Mouse (Mus musculus): ENCODE results near the gene Abtb2. TPM values are rescaled to one million over a fixed set of nuclear protein-coding genes. Genes with fewer than 3 reads are reported as not detected.

Abtb2 gene
- polyA plus RNA-seq, 1 experiment from 2014 or later: 13.1 TPM

DNA sequence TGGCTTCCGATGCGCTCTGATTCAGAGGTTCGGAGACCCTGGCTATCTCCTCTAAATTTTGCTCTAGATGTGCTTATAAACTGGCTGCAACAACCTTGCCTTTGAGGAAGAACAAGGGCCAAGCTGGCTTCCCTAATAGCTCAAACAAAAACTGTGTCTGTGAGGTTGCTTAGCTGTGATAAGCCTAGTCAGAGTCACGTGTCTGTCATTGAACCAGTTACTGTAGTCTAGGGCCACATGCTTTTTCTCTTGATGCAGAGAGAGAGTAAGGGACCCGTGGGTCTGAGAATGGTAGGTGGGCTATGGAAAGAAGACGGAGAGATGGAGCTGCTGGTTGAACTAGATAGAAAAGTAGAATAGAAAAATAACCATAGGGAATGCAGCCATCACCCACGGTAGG, 24.5 kb downstream of the Abtb2 start:
- WGBS: 92% methylated on average over 7 of the region's 7 CpGs
- DNase-seq (ENCODE audit: low spot score): no peak
- Histone ChIP-seq H3K27ac (replicated peaks) (no peak overlapping the region), H3K4me1 (peaks cover 50% of the 10 kb centered on the region), H3K9me3 (no peaks in the 10 kb centered on the region), H3K36me3 (replicated peaks) (no peaks in the 10 kb centered on the region), H3K4me3 (no peak overlapping the region), H3K27me3 (replicated peaks; ENCODE audit: low read depth, poor library complexity, severe bottlenecking) (no peaks in the 10 kb centered on the region)

GRCm38 (mm10) chr2:103591742-103592590, 25.9 kb downstream of the Abtb2 start:
- Histone ChIP-seq H3K9me3 (no peaks in the 10 kb centered on the region), H3K27me3 (replicated peaks; ENCODE audit: low read depth, poor library complexity, severe bottlenecking) (no peaks in the 10 kb centered on the region), H3K4me1 (peaks cover 49% of the 10 kb centered on the region), H3K36me3 (replicated peaks) (no peaks in the 10 kb centered on the region), H3K27ac (replicated peaks) (peak overlapping the region; percentile 65), H3K4me3 (no peak overlapping the region)
- no peak for DNase-seq (ENCODE audit: low spot score)
- 43% methylated on average over 9 of the region's 9 CpGs for WGBS

DNA sequence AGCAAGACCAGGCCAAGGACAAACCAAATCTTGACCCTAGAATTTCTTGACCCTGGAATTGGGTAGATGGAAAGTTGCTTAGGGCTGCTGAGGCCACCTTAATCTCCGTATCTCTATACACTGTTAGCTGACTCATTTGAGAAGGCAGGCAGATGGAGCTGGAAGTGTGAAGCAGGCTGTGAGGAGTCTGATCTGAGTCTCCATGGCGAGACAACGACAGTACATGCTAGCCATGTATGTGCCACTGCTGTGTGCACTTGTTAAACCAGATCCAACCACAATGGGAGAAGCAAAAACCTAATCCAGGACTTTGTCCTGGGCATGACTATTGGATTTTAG, 26.4 kb downstream of the Abtb2 start:
- 80% methylated on average over 3 of the region's 3 CpGs for WGBS
- Histone ChIP-seq H3K27me3 (replicated peaks; ENCODE audit: low read depth, poor library complexity, severe bottlenecking) (no peaks in the 10 kb centered on the region), H3K36me3 (replicated peaks) (no peaks in the 10 kb centered on the region), H3K9me3 (no peaks in the 10 kb centered on the region), H3K27ac (replicated peaks) (peak overlapping the region; percentile 65), H3K4me1 (peaks cover 55% of the 10 kb centered on the region), H3K4me3 (no peak overlapping the region)
- DNase-seq (ENCODE audit: low spot score): no peak

GRCm38 (mm10) chr2:103594592-103595011, 28.5 kb downstream of the Abtb2 start:
- no peaks in the 10 kb centered on the region for H3K27me3 ChIP-seq (replicated peaks; ENCODE audit: low read depth, poor library complexity, severe bottlenecking)
- H3K4me3 ChIP-seq: no peak overlapping the region
- H3K9me3 ChIP-seq: no peaks in the 10 kb centered on the region
- 55% methylated on average over 6 of the region's 6 CpGs for WGBS
- no peak for DNase-seq (ENCODE audit: low spot score)
- H3K4me1 ChIP-seq: peaks cover 63% of the 10 kb centered on the region
- H3K27ac ChIP-seq (replicated peaks): peak overlapping the region; percentile 67
- no peaks in the 10 kb centered on the region for H3K36me3 ChIP-seq (replicated peaks)

DNA sequence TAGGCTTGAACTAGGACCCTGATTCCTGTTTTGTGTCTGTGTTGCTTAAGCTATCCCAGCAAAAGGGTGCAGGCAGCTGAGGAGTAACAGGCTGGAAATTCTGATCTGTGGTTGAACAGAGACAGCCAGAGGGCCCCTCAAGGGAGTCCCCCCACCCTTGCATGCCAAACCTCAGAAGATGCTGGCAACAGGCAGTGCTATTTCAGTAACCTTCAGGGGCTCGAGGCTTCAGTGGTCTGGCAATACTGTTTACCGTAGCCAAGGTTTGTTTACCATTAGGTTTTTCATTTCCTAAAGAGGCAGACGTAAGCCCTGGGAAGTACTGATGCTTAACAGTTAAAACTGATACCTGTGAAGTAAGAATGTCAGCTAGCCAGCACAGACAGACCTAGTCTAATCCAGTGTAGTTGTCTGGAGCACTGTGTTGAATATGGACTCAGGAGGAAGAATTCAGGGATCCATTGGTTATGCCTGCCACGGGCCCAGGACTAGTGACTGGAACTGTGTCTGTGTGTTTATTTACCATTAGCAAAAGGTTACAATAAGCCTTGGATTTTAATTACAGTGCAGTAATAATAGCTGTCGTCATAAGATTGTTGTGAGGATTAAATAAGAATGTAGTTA, 29.0 kb downstream of the Abtb2 start:
- Histone ChIP-seq H3K36me3 (replicated peaks) (no peaks in the 10 kb centered on the region), H3K4me1 (peaks cover 69% of the 10 kb centered on the region), H3K27me3 (replicated peaks; ENCODE audit: low read depth, poor library complexity, severe bottlenecking) (no peaks in the 10 kb centered on the region), H3K9me3 (no peaks in the 10 kb centered on the region), H3K27ac (replicated peaks) (peak overlapping the region; percentile 67), H3K4me3 (no peak overlapping the region)
- DNase-seq (ENCODE audit: low spot score): no peak
- WGBS: 57% methylated on average over 5 of the region's 5 CpGs

DNA sequence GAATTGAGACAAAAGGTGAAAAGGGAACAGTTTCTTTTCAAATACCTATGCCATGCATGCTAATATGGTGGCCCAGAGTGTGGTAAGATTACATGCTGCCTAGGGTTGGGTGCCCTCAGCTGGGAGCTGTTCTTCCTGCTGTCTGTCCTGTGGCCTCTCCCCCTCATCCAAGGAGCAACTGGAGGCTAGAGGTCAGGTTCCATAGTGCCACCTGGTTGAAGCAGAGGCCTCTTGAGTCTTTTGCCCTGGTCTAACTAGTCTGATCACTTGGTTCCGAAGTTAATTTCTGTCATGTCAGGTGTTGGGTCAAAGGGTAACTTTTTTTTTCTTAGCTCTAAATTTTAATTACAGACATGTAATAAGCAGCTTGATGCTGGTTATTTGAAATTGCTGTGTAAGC, 33.2 kb downstream of the Abtb2 start:
- H3K36me3 ChIP-seq (replicated peaks): no peaks in the 10 kb centered on the region
- H3K9me3 ChIP-seq: no peaks in the 10 kb centered on the region
- no peak for DNase-seq (ENCODE audit: low spot score)
- no peaks in the 10 kb centered on the region for H3K27me3 ChIP-seq (replicated peaks; ENCODE audit: low read depth, poor library complexity, severe bottlenecking)
- peaks cover 80% of the 10 kb centered on the region for H3K4me1 ChIP-seq
- no peak overlapping the region for H3K27ac ChIP-seq (replicated peaks)
- H3K4me3 ChIP-seq: no peak overlapping the region
- WGBS: 65% methylated on average over 1 of the region's 1 CpGs

DNA sequence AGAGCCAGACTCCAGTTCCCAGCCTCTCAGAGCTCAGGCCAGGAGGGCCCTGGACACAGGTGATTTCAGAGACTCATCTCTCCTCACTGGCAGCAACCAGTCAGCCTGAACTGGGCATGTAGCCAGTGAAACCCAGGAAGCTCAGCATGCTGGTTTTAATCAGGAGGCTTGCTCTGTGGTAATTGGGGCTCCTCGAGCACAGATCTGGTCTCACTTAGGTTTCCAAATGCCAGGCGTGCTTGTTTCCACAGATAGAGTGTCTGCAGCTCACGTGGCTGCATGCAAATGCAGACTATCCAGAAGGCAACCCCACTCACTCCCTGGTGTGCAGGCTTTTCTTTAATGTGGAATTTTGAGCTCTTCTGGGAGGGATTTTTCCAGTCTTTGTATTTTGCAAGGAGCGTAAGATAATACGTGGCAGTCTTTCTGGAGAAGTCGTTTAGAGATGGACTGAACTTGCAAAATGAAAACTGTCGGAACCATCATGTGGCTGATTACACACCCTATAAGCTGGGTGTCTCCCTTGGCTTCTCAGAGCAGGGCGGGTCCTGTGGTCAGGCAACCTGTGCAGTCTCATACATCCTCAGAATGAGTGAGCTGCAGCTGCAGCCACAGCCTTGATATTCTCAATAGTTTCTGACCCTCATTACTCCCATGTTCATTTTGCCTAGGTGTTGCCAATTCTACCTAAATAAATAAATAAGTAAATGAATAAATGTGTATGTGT, 34.2 kb downstream of the Abtb2 start:
- DNase-seq (ENCODE audit: low spot score): peak; percentile 74
- H3K27ac ChIP-seq (replicated peaks): peak overlapping the region; percentile 75
- peaks cover 70% of the 10 kb centered on the region for H3K4me1 ChIP-seq
- H3K9me3 ChIP-seq: no peaks in the 10 kb centered on the region
- H3K36me3 ChIP-seq (replicated peaks): no peaks in the 10 kb centered on the region
- H3K4me3 ChIP-seq: 0 out of 2 replicates have a peak overlapping the region, but pooled peaks have one; percentile 1
- 39% methylated on average over 8 of the region's 8 CpGs for WGBS
- no peaks in the 10 kb centered on the region for H3K27me3 ChIP-seq (replicated peaks; ENCODE audit: low read depth, poor library complexity, severe bottlenecking)

- Histone ChIP-seq H3K36me3 (replicated peaks) (no peaks in the 10 kb centered on the region), H3K27ac (replicated peaks) (0 out of 2 replicates have a peak overlapping the region, but pooled peaks have one; percentile 46), H3K27me3 (replicated peaks; ENCODE audit: low read depth, poor library complexity, severe bottlenecking) (no peaks in the 10 kb centered on the region), H3K4me3 (no peak overlapping the region), H3K4me1 (peaks cover 66% of the 10 kb centered on the region), H3K9me3 (no peaks in the 10 kb centered on the region)
- no peak for DNase-seq (ENCODE audit: low spot score)
- WGBS: 59% methylated on average over 1 of the region's 1 CpGs
These were observed 35.0 kb downstream of the Abtb2 start for GRCm38 (mm10) chr2:103601126-103601525.

GRCm38 (mm10) chr2:103601531-103601930, 35.4 kb downstream of the Abtb2 start:
- Histone ChIP-seq H3K4me3 (no peak overlapping the region), H3K9me3 (no peaks in the 10 kb centered on the region), H3K4me1 (peaks cover 66% of the 10 kb centered on the region), H3K27ac (replicated peaks) (no peak overlapping the region), H3K27me3 (replicated peaks; ENCODE audit: low read depth, poor library complexity, severe bottlenecking) (no peaks in the 10 kb centered on the region), H3K36me3 (replicated peaks) (no peaks in the 10 kb centered on the region)
- 69% methylated on average over 1 of the region's 1 CpGs for WGBS
- no peak for DNase-seq (ENCODE audit: low spot score)

GRCm38 (mm10) chr2:103603209-103603608, 37.1 kb downstream of the Abtb2 start:
- H3K27me3 ChIP-seq (replicated peaks; ENCODE audit: low read depth, poor library complexity, severe bottlenecking): no peaks in the 10 kb centered on the region
- DNase-seq (ENCODE audit: low spot score): no peak
- H3K4me3 ChIP-seq: no peak overlapping the region
- 88% methylated on average over 3 of the region's 3 CpGs for WGBS
- H3K27ac ChIP-seq (replicated peaks): no peak overlapping the region
- H3K9me3 ChIP-seq: no peaks in the 10 kb centered on the region
- peaks cover 59% of the 10 kb centered on the region for H3K4me1 ChIP-seq
- H3K36me3 ChIP-seq (replicated peaks): no peaks in the 10 kb centered on the region

GRCm38 (mm10) chr2:103603869-103604268, 37.8 kb downstream of the Abtb2 start:
- Histone ChIP-seq H3K9me3 (no peaks in the 10 kb centered on the region), H3K27me3 (replicated peaks; ENCODE audit: low read depth, poor library complexity, severe bottlenecking) (no peaks in the 10 kb centered on the region), H3K27ac (replicated peaks) (no peak overlapping the region), H3K36me3 (replicated peaks) (no peaks in the 10 kb centered on the region), H3K4me1 (peaks cover 59% of the 10 kb centered on the region), H3K4me3 (no peak overlapping the region)
- 50% methylated on average over 1 of the region's 1 CpGs for WGBS
- DNase-seq (ENCODE audit: low spot score): no peak

GRCm38 (mm10) chr2:103605805-103606498, 39.8 kb downstream of the Abtb2 start:
- H3K27ac ChIP-seq (replicated peaks): no peak overlapping the region
- H3K9me3 ChIP-seq: no peaks in the 10 kb centered on the region
- H3K27me3 ChIP-seq (replicated peaks; ENCODE audit: low read depth, poor library complexity, severe bottlenecking): no peaks in the 10 kb centered on the region
- 90% methylated on average over 4 of the region's 4 CpGs for WGBS
- no peak for DNase-seq (ENCODE audit: low spot score)
- no peak overlapping the region for H3K4me3 ChIP-seq
- peaks cover 50% of the 10 kb centered on the region for H3K4me1 ChIP-seq
- H3K36me3 ChIP-seq (replicated peaks): no peaks in the 10 kb centered on the region

Measured in embryonic facial prominence, embryonic 10.5 days (tissue).